ENCODE assay signal across 13 mouse cellular contexts in the genomic region with DNA sequence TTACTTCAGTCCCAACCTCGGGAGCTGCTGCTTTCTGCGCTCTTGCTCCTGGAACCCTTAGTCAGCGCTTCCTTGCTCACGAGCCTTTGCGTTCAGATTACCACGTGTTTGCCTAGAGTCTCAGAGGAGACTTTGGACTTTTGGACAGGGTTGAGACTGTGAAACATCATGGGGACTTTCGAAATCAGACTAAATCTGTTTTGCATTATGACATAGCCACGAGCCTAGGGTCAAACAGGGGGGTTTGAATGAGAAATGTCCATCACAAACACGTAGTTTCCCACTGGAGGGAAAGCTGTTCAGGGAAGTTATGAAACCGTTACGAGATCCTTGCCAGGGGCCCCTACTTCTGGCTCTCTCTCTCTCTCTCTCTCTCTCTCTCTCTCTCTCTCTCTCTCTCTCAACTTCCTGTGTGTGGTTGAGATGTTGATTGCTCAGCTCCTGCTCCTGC. TPM values are rescaled to one million over a fixed set of nuclear protein-coding genes. Genes with fewer than 3 reads are reported as not detected.
DNase-seq lines count a peak whose midpoint lies in the region; ATAC-seq and TF ChIP-seq lines count a peak whose summit lies in the region.
"Had no signal": no experiment of that assay in that cellular context is flagged by ENCODE, and none has a peak within 500 bp of the region (broad histone marks: within the 10 kb centered on the region; RNA-seq: fewer than 3 reads in every experiment).

No protein-coding gene starts in this region.

- no peak for TF ChIP-seq CTCF in gastrocnemius, adult 2 months (IDR thresholded peaks at IDR 0.05)

- intact Hi-C loops in gastrocnemius, adult 2 months (cut with DNase I), result no loop called here

- DNase-seq in gastrocnemius, adult 2 months, result peak; percentile 34
- DNase-seq in gastrocnemius, postnatal 4 days (ENCODE audit: low spot score in 2 of 2), result no peak
- peak; percentile 92 for DNase-seq in NIH3T3 (ENCODE audit: low read depth)
- DNase-seq in kidney, adult 9 months, result peak; percentile 84
- no peak for DNase-seq in hindbrain, embryonic 14.5 days (ENCODE audit: low spot score)
- no peak for DNase-seq in right cerebral cortex, postnatal 4 days
- DNase-seq: adrenal gland, adult 2 months; B cell, adult 2 months; left cerebral cortex, postnatal 4 days; spleen, adult 18-20 months had no signal

- 67% methylated on average over 11 of the region's 11 CpGs for WGBS in hindbrain, embryonic 14.5 days
- 69% methylated on average over 11 of the region's 11 CpGs for WGBS in midbrain, embryonic 15.5 days

- ATAC-seq in megakaryocyte, adult 5-6 weeks (ENCODE audit: poor library complexity, severe bottlenecking), result peak; percentile 37
- ATAC-seq in hindbrain, embryonic 14.5 days (ENCODE audit: low FRiP score), result no peak
- ATAC-seq in midbrain, embryonic 15.5 days (replicated peaks), result no peak

- peak overlapping the region; percentile 26 for H3K4me3 ChIP-seq in gastrocnemius, adult 2 months
- no peak overlapping the region for H3K4me3 ChIP-seq in hindbrain, embryonic 14.5 days (replicated peaks; ENCODE audit: low read length)
- H3K4me3 ChIP-seq in midbrain, embryonic 15.5 days, result no peak overlapping the region
- H3K4me3 ChIP-seq: hindbrain, embryonic 10.5 days had no signal

- H3K36me3 ChIP-seq in hindbrain, embryonic 14.5 days (replicated peaks; ENCODE audit: control insufficient read depth, insufficient read depth), result no peaks in the 10 kb centered on the region
- H3K36me3 ChIP-seq in midbrain, embryonic 15.5 days (replicated peaks), result no peaks in the 10 kb centered on the region
- H3K36me3 ChIP-seq: hindbrain, embryonic 10.5 days had no signal

- no peak overlapping the region for H3K9ac ChIP-seq in hindbrain, embryonic 14.5 days
- H3K9ac ChIP-seq in midbrain, embryonic 15.5 days, result no peak overlapping the region

- H3K27ac ChIP-seq in gastrocnemius, adult 2 months, result no peak overlapping the region
- no peak overlapping the region for H3K27ac ChIP-seq in hindbrain, embryonic 14.5 days
- no peak overlapping the region for H3K27ac ChIP-seq in midbrain, embryonic 15.5 days
- H3K27ac ChIP-seq: hindbrain, embryonic 10.5 days had no signal

- H3K27me3 ChIP-seq in hindbrain, embryonic 14.5 days (ENCODE audit: control insufficient read depth, insufficient read depth, low read length), result no peaks in the 10 kb centered on the region
- no peaks in the 10 kb centered on the region for H3K27me3 ChIP-seq in midbrain, embryonic 15.5 days (replicated peaks)

- H3K9me3 ChIP-seq in hindbrain, embryonic 14.5 days (ENCODE audit: control insufficient read depth, low read length), result no peaks in the 10 kb centered on the region
- H3K9me3 ChIP-seq in midbrain, embryonic 15.5 days, result no peaks in the 10 kb centered on the region
- H3K9me3 ChIP-seq: hindbrain, embryonic 10.5 days had no signal

- no peak overlapping the region for H3K4me2 ChIP-seq in hindbrain, embryonic 14.5 days (replicated peaks)
- no peak overlapping the region for H3K4me2 ChIP-seq in midbrain, embryonic 15.5 days

- no peaks in the 10 kb centered on the region for H3K4me1 ChIP-seq in hindbrain, embryonic 14.5 days (replicated peaks; ENCODE audit: control insufficient read depth, insufficient read depth, low read length)
- no peaks in the 10 kb centered on the region for H3K4me1 ChIP-seq in midbrain, embryonic 15.5 days
- H3K4me1 ChIP-seq: hindbrain, embryonic 10.5 days had no signal

RNA-seq across cellular contexts. Expression of gene Il17ra, which starts 8.4 kb away (rescaled TPM):
- total RNA-seq in gastrocnemius, adult 2 months (2021), result 1 to 10 TPM in 1 of 2 experiments, under 1 TPM in 1; 0.99 to 2.0 TPM
- total RNA-seq in gastrocnemius, postnatal 4 days (2021), result 1 to 10 TPM; 4.7 to 5.2 TPM
- 93.8 and 108 TPM in 2 replicates for total RNA-seq in megakaryocyte, adult 5-6 weeks (2015)
- total RNA-seq in megakaryocyte, adult 5-6 weeks (2017), result 76.6 and 79.8 TPM in 2 replicates
- 2.2 and 3.6 TPM in 2 replicates for polyA plus RNA-seq in hindbrain, embryonic 14.5 days (2014; fragmentation: Nextera tagmentation; extraction: Ambion mirVana)
- 2.9 and 4.2 TPM in 2 replicates for polyA plus RNA-seq in midbrain, embryonic 15.5 days (2015; fragmentation: Nextera tagmentation; extraction: Ambion mirVana)

RNA-seq across cellular contexts. Expression of gene Tmem121b, which starts 39.0 kb away (rescaled TPM):
- not detected for total RNA-seq in gastrocnemius, adult 2 months (2021)
- total RNA-seq in gastrocnemius, postnatal 4 days (2021), result under 1 TPM; 0.13 to 0.15 TPM
- 0.05 TPM in 1 of 2 replicates, not detected in the other for total RNA-seq in megakaryocyte, adult 5-6 weeks (2015)
- total RNA-seq in megakaryocyte, adult 5-6 weeks (2017), result not detected in 2 replicates
- polyA plus RNA-seq in hindbrain, embryonic 14.5 days (2014; fragmentation: Nextera tagmentation; extraction: Ambion mirVana), result 3.2 and 4.3 TPM in 2 replicates
- 3.6 and 3.8 TPM in 2 replicates for polyA plus RNA-seq in midbrain, embryonic 15.5 days (2015; fragmentation: Nextera tagmentation; extraction: Ambion mirVana)

Comparison
In these comparisons a context has a peak if more than half of its experiments do, and no peak if none do; other contexts are left out.
1. DNase-seq: peak in gastrocnemius, adult 2 months (single experiment), NIH3T3 (single experiment) and kidney, adult 9 months (single experiment); none in gastrocnemius, postnatal 4 days (0 of 2), hindbrain, embryonic 14.5 days (single experiment) and right cerebral cortex, postnatal 4 days (single experiment).
2. RNA of gene Il17ra, which starts 8.4 kb away (total RNA-seq): 76.6 to 108 TPM in megakaryocyte, adult 5-6 weeks; 4.7 to 5.2 TPM in gastrocnemius, postnatal 4 days and 0.99 to 2.0 TPM in gastrocnemius, adult 2 months; every median in the first group is over 10 times any median in the second.